Mouse (Mus musculus): Measurements from ENCODE around the gene Cdkn2aip. TPM values are rescaled to one million over a fixed set of nuclear protein-coding genes. Genes with fewer than 3 reads are reported as not detected.

Gene Cdkn2aip
- polyA plus RNA-seq, 1 experiment from 2014 or later, result 5.2 TPM

Other genes starting within 250 kb of the Cdkn2aip start
- gene Trappc11, start 180.5 kb downstream of the Cdkn2aip start, polyA plus RNA-seq (2018), result 23.9 to 26.5 TPM (median 26.2 TPM) in 3 replicates
- gene Rwdd4a, start 180.3 kb downstream of the Cdkn2aip start, polyA plus RNA-seq (2018), result 12.4 to 26.6 TPM (median 18.4 TPM) in 3 replicates
- 12.1 to 21.8 TPM (median 18.8 TPM) in 3 replicates for gene Ing2, start 38.4 kb downstream of the Cdkn2aip start, polyA plus RNA-seq (2018)
- gene Cldn24, start 108.2 kb upstream of the Cdkn2aip start, polyA plus RNA-seq (2018), result not detected in 3 replicates
- not detected in 3 replicates for gene Cldn22, start 110.5 kb upstream of the Cdkn2aip start, polyA plus RNA-seq (2018)